Mouse (Mus musculus) gastrocnemius, postnatal 14 days (tissue): ENCODE measurements around the gene Snapc4. TPM values are rescaled to one million over a fixed set of nuclear protein-coding genes. Genes with fewer than 3 reads are reported as not detected.
"Not testable (repeated sequence)": the region's sequence is repeated elsewhere in the genome, so short reads cannot be mapped to it uniquely, and the experiment has no call there.

Experiments
- DNase-seq: peaks from one replicate; pipeline ENCODE4 v3.0.0; 2021; ENCODE audit warnings: mixed read lengths
- intact Hi-C: fragments of 180-260 bp; cut with DNase I; formaldehyde crosslinking; loops from one replicate; pipeline ENCODE4 v1.15.1; 2025; ENCODE audit warnings: low total_unique reads
- total RNA-seq, 2 experiments: library from RNA; stranded (reverse); gene quantifications; 2 replicates each; pipeline ENCODE4 v1.2.3; 2021

The Snapc4 gene
- total RNA-seq, 2 experiments from 2014 or later = 6.2 to 7.2 TPM

DNA sequence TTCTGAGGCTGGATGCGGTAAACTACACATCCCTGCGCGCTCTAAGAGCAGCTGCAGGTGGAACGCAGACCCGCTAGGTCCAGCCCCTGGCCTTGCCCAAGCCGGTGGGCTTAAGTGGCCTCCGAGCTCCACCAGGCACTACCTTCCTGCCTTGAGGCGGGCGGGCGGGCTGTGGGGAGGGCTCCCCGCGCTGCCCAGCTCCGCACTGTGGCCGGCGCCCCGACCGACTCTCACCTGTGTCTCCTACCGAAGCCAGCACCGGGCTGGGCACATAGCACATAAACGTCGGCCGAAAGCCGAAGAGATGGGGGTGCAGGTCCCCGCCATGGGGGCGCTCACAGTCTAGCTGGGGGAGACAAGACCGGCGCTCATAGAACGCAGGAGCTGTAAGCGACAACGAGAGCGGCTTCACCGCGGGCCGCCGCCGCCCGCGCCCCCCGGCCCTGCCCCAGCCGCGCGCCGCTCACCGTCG lies 8.3 kb upstream of the Snapc4 start:
- intact Hi-C loops = no loop called here
- peak; percentile 33 for DNase-seq

DNA sequence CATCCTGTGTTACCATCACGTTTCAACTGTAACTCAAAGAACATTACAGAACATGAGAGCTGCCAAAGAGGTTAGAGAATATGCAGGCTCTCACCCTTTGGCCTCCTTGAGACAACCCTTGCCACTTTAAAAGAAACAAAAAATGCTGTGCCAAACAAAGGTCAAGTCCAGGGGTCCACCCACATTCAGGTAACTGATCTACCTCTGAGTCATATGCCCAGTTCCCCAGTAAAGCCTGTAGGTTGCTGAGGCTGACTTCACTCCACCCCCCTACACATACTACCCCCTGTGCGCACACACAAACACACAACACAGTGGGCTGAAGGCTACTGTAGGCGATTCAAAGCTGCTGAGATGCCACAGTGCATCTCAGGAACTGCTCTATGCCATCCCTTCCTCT lies 7.3 kb upstream of the Snapc4 start:
- no peak for DNase-seq
- intact Hi-C loops = no loop called here

DNA sequence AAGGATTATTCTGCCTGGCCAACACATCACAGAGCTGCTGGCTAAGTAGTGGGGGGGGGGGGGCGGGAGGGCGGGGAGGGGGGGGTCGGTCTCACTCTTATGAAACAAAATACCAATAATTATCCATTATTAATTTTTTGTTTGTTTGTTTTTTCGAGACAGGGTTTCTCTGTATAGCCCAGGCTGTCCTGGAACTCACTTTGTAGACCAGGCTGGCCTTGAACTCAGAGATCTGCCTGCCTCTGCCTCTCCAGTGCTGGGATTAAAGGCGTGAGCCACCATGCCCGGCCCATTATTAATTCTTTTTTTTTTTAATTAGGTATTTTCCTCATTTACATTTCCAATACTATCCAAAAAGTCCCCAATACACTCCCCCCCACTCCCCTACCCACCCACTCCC lies 418 bp upstream of the Snapc4 start:
- intact Hi-C loops, DNase-seq: not testable (repeated sequence)

DNA sequence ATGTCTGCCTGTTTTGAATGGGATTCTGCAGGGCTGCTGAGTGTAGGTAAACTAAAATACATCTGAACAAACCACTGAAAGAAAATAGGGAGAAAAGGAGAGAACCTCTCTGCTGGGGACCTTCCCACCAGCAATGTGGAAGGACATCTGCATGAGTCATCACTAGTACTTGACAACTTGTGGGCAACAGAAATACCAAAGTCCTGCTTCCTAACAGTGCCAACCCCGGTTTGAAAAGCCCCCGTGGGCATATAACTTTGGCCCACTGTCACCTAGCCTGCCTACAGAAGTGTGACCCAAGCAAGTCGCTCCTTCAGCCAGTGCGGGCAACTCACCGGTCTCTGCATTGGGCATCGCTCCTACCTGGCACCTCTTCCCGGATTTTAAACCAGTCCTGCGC lies 8.1 kb downstream of the Snapc4 start:
- no peak for DNase-seq
- intact Hi-C loops = no loop called here

DNA sequence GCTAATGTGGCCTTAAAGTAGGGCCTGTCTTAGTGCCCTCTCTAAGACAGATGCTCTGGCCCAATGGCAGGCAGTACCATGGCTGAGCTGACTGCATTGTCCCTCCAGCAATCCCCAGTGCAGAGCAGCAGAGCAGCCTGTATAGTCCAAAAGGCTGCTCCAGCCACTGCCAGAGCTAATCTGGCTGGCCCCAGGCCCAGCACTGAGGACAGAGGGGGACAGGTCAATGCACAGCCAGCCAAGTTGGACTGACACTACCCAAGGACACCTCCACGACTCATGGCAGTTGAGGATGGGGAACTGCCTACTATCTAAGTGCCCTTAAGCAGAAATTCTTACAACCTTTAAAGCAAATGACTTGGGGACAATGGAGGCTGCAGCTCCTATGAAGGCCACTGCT lies 11.9 kb downstream of the Snapc4 start:
- intact Hi-C loops = no loop called here
- no peak for DNase-seq

DNA sequence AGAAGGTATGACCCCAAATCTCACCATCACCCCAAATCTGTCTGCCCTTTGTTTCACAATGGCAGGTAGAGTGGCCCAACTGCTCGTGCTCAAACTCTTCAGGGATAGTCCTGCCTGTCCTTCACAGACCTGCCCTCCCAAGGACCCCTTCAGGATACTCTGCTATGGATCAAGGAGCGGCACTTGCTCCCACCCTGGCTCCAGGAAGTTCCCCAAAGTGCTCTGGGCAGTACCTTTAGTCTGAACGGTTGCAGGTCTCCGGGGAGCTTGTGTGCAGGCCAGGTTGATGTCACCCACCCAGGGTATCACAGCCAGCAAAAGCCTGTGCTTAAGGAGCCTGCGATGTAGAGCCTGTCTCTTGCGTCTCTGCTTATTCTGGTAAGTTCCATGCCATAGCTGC lies 12.5 kb downstream of the Snapc4 start:
- no peak for DNase-seq
- intact Hi-C loops = no loop called here

DNA sequence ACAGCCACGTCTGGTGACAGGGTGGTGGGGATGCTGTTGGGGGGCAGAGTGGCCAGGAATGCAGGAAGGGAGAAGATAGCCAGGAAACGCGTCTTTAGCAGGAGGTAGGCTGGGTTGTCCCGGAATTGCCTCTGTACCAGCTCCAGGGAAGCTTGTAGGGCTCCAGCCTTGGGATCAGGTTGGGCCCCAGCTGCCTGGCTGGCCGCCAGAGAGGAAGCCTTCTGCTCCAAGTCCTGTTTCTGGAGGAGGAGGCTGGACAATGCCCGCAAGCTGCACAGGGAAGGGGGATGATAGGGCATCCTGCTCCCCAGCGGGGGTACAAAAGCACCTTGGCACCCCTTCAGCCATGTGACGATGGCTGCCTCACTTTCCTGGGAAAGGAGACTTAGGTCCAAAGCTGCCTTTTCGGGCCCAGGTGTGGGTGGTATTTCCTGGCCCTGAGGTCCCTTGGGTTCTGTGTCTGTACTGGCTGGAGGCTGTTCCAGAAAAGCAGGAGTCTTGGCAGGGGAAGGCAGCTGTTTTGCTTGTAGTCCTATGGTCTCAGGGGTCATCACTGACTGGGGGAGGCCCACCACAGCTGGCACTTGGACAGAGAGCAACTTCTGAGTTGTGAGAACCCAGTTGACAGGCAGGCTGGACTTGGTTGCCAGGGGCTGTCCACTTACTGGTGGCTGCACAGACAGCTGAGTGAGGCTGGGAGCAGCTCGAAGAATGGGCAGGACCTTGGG lies 15.6 kb downstream of the Snapc4 start:
- peak; percentile 88 for DNase-seq
- intact Hi-C loops = no loop called here

DNA sequence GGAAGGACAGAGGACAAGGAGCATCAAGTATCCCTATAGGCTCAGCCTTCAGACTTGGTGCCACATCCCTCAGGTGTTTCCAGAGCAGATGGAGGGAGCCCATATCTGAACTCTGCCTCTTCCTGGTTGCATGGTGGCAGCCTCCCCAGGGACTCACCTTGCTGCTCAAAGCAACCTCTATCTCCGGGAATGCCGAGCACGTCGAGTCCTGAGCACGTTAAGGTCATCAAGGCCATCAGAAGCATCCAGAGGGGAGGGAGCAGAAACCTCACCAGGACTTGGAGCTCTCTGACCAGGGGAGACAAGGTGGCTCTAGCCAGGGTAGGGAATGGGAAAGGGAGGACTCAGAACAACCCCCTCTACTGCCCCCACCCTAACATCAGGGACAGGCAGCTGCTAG lies 17.0 kb downstream of the Snapc4 start:
- intact Hi-C loops = no loop called here

DNA sequence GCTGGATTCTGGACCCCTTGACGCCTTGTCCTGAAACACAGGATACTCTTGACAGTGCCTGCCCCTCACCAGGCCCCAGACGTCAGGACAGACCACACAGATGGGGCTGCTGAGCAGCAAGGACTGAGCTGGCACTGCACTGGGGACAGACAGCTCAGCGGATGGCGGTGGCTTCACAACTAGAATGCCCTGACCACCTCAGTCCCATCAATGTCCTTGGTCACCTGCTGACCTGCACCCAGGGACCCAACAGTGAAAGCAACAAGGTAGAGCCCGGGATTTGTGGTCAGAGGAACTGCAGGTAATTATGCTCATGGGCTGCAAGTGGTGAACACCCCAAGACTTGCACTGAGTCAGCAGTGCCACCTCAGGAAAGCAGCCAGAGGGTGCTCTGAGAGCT lies 17.5 kb downstream of the Snapc4 start:
- intact Hi-C loops = no loop called here

More for the DNA sequence above, 17.0 kb downstream of the Snapc4 start:
- DNase-seq = no peak

DNA sequence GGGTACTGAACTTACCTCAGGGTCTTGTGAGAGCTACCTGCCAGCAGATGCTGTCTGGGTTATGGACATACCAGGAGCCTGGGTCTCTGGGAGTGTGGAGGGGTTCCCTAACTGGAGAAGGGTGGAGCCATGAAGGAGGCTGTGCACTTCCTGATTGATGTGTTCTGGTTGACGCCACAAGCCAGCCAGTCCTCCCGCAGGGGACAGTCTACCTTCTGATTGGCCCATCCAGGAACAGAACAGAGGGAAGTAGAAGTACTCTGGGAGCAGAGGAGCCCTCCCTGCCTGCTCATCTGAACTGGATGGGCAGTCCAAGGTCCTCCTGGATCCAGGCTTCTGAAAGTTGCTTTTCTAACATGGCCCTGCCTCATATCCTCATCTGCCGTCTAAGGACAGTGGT lies 19.7 kb downstream of the Snapc4 start, which contains the start of gene Card9:
TSS of gene Card9 (minus strand) at position 147 of the 400 bp plus-strand sequence.
- DNase-seq = no peak
- intact Hi-C loops = no loop called here

More for the DNA sequence above, 17.5 kb downstream of the Snapc4 start:
- no peak for DNase-seq

DNA sequence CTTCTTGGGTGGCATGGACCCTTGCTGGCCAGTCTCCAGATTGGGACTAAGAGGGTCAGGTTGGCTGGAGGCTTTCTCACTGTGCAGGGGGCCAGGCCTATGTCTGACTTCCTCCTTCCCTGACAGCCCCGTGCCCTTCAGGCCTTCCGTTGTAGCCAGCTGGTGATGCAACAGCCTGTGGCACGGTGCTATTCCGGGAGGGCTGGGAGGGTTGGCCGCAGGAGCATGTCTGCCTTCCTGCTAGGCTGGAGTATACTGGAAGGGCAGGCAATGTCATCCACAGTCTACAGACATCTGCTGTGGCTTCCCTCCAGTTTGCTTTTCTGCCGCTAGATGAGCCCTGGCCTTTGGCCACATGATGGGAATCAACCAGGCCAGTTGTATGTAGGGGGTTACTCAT lies 20.5 kb downstream of the Snapc4 start:
- DNase-seq = peak; percentile 60
- intact Hi-C loops = no loop called here

DNA sequence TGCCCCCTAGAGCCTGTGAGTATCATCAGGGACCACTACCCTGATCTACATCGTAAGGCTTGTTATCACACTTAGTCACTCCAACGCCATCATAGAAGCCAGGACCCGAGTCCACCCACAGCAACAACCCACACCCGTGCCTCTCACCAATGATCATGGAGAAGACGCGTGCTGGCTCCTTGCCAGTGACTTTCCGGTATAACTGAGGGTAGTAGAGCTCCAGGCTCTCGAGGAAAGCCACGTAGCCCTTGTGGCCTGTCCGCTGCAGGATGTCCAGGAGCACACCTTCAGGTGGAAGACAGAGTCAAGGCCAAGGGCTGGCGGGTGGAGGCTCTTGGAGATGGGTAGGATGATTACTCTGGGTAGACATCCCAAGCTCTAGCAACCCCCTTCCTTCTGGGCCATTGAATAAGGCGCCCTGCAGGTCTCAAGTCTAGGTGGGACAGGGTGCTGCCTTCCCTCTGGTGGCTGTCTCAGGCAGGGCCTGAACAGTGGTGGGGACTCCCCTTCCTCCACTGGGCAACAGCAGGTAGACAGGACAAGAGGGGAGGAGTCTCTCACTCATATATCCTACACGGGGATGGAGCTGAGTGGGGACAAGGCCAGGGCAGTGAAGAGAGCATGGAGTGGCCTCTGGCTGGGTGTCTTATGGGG lies 21.7 kb downstream of the Snapc4 start:
- no peak for DNase-seq
- intact Hi-C loops = no loop called here

DNA sequence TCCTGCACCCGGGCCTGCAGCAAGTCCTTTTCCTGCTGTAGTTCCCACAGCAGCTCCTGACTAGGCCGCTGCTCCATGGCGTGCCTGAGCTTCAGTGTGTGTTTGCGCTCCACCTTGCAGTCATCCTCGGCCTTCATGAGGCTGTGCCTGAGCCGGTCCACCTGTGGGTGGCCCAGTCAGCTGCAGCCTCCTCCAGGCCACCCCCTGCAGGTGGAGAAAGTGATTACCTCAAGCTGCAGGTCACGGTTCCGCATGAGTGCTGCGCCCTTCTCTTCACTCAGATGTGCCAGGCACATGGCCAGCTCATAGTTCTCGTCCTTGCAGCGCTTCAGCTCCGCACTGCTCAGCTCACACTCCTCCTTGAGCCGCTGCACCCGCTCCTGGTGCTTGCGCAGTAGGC lies 23.0 kb downstream of the Snapc4 start:
- no peak for DNase-seq
- intact Hi-C loops = no loop called here

DNA sequence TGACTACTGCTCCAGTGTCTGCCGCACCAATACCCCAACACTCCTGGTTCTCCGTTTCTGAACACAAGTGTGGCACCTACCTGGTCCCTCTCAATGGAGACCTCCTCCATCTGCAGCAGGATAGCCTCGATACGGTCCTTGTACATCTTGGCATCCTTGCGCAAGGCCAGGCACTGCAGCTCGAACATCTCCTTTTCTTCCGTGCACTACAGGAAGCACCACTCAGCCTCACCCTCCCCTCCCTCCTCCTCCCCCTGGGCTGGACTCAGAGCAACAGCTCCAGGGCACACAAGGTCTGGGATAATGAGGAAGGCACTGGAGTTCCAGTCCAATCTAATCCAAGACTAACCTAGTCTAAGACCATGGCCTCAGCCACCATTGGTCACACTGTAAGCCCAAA lies 23.8 kb downstream of the Snapc4 start:
- intact Hi-C loops = no loop called here

DNA sequence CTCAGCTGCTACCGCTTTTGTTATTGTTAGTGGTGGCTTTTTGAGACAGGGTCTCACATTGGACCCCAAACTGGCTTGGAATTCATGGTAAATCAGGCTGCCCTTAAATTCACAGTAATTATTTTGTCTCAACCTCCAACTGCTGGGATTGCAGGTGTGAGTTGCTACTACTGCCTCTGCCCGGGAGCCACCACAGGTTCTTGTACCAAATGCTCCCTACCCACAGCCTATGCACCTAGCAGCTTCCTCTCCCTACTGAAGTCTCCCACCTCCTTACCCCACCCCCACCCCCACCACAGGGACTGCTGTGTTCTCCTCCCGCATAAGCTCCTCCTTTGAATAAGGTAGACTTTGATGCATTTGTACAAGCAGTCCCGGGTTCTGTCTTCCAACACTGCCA lies 24.2 kb downstream of the Snapc4 start:
- intact Hi-C loops = no loop called here
- no peak for DNase-seq

More for the DNA sequence above, 23.8 kb downstream of the Snapc4 start:
- DNase-seq = no peak

DNA sequence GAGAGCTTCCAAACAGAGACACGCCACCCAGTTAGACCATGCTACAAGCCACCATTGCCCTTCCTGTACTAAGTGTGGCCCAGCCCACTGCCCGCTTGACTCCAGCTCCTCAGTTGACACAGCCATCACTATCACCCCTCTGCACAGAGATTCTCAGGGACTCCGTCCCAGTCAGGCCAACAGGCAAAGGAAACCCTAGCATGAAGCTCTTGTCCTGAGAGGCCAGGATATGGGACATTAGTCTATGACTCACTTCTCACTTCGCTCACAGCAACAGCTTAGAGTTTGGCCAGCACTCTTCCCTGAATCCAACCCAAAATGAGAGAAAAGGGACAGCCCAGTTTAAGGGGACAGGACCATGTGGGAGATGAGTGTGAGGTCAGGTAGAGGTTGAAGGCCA lies 26.1 kb downstream of the Snapc4 start:
- intact Hi-C loops = no loop called here
- DNase-seq = no peak

DNA sequence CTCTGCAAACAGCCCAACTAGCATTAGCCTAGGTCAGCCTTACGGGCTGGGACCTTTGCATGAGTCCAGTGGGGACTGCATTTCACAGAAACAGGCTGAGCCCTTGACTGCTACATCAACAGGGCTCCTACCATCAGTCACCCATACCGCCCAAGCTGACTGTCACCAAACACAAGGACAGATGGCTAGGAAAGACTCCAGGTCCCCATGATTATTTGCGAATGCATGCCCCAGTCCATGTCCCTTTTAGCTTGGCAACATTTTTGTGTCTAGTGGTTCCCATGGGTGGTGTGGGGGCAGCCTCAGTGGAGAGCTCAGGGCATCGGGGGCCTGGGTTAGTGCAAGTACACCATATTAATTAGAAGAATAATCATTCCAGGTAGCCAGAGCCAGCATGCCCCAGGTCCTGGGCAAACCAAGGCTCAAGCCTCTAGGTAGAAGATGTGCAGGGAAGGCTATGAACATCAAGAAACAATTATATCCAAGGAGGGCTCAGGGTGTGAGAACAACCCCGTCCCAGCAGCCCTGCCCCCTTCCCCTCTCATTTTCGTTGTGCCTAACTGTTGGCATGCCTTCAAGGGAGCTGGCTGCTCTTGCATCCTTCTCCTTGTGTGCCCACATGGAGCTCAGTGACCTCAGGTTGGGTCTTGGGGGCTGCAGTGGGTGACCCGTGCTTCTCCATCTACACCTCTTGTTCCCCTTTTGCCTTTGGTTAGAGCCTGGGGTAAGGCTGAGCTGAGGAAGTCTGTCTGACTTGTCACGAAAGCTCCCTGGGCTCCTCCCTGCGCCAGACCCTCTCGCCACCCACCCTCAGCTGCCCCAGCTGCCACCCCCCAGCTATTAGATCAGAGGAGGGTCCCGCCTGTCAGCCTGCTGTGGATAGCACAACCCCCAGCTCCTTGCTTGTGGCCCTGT lies 27.1 kb downstream of the Snapc4 start:
- DNase-seq = no peak
- intact Hi-C loops = no loop called here

DNA sequence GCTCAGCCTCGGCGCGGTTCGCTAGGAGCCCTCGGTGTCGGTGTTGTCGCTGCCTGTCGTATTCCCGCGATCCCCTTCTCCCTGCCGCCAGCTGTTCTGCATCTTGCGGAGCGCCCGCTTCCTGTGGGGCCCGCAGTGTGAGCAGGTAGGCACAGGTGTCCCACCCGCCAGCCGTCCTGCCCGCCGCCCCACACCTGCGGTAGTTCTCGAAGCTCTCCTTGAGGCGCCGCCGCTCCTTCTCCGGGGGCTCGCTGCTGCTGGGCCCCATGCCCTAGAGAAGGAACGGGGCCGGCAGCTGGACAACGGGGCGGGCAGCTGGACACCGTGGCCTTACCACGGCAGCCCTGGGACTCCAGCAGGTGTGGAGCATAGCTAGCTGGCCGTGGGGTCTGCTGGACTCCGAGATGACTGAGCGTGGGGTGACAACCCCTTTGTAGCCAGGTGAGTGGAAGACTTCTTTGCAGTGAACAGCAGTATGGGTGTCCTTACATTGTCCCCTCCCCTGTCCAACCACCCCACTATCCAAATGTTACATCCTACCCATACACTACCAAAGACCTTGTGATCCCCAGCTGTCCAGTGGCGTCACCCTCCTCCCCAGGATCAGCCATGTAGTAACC lies 28.1 kb downstream of the Snapc4 start:
- intact Hi-C loops = no loop called here
- no peak for DNase-seq

DNA sequence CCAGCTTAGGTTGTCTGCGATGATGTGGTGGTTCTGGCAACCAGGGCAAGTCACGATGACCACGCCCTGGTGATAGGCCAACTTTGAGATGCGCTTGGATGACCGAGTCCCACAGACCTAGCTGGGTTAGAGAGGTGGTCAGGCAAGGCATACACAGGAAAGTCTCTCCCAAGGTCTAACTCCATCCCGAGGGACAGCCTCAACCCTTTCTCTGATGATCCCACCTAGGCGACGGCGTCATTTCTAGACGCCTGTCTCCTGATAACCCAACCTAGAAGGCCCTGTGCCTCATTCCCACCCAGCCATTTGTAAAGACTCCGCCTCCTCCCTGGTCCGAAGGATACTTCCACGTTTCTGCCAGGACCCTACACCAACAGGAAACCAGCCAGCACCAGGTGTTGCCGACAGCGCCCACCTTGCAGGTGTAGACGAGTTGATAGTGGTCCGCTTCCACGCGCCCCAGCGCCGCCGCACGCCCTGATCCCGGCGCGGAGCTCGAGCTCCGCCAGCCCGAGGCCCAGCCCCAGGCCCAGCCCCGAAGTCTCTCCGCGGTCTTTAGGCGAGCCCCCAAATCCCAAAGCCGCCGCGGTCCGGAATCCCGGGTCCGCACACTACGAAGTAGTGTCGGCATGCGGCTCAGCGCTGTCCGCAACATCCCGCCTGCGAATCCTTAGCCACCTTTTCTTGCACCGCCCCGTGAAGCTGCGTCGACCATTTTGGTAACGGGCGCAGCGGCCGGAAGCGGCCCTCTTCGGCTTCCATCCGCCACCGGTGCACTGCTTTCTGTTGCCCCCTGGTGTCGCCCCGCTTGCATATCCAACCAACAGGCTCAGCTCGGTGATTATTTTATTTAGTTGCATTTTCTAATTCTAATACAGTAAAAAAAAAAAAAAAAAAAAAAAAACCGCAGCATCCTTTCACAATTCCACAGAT lies 28.8 kb downstream of the Snapc4 start, which contains the start of gene Dnlz:
TSS of gene Dnlz (minus strand) at position 753 of the 933 bp plus-strand sequence.
- intact Hi-C loops = no loop called here
- DNase-seq = peak; percentile 93
